Mouse (Mus musculus) megakaryocyte, embryonic 14.5 days (primary cell): ENCODE measurements around the gene Cygb.

Experiments
- FLI1 ChIP-seq: IDR thresholded peaks from 2 replicates; pipeline ENCODE4 v1.6.1; 2012; ENCODE audit warnings: low read length, inconsistent platforms, mixed read lengths
- GATA1 ChIP-seq: IDR thresholded peaks from 3 replicates; pipeline ENCODE4 v1.6.1; 2012; ENCODE audit warnings: mixed read lengths, low read length, inconsistent platforms, borderline replicate concordance

DNA sequence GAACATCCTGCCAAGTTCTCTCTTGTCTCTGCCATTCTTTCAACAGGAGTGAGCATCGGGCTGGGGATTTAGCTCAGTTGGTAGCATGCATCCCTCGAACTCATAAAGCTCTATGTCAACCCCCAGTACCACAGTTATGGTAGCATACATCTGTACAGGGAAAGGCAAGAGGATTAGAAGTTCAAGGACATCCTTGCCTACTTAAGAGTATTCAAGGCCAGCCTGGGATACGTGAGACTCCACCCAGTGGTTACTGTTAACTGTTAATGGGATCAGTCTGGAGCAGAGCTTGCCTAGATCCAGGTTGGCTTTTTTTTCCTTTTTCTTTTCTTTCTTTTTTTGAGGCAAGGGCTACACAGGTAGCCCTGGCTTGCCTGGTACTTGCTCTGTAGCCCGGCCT is 42.3 kb upstream of the Cygb start:
- TF ChIP-seq GATA1 (no peak), FLI1 (no peak)
